Mouse (Mus musculus): ENCODE measurements around the gene Ccdc137. TPM values are rescaled to one million over a fixed set of nuclear protein-coding genes. Genes with fewer than 3 reads are reported as not detected.
A peak's percentile ranks its signal among the peaks of the same experiment; 100 is the strongest.

The Ccdc137 gene
- polyA plus RNA-seq, 1 experiment from 2014 or later = 11.7 TPM

- H3K4me3 ChIP-seq (ENCODE audit: low read depth, low read length) = no peak overlapping the region
- WGBS (ENCODE audit: insufficient replicate concordance) = 70% methylated on average over 9 of the region's 9 CpGs
- 0 out of 2 replicates have a peak, but pooled peaks cover 4% of the 10 kb centered on the region for H3K4me1 ChIP-seq (ENCODE audit: insufficient read depth)
- peaks cover 84% of the 10 kb centered on the region for H3K36me3 ChIP-seq (replicated peaks; ENCODE audit: insufficient read depth, low read length)
- peak overlapping the region; percentile 62; the same call in 1 of the 2 replicates for H3K27ac ChIP-seq (ENCODE audit: low read depth)
- H3K9ac ChIP-seq (replicated peaks) = no peak overlapping the region
- TF ChIP-seq CTCF (IDR thresholded peaks at IDR 0.05; ENCODE audit: low read depth) (peak; percentile 80), EP300 (IDR thresholded peaks at IDR 0.05; ENCODE audit: low read depth) (no peak)
- peak; percentile 72 for DNase-seq
- peak; percentile 68 for ATAC-seq
- H3K27me3 ChIP-seq (ENCODE audit: insufficient read depth, low read length) = no peaks in the 10 kb centered on the region
- no peak overlapping the region for H3K4me2 ChIP-seq (ENCODE audit: low read depth, low read length)
- no peaks in the 10 kb centered on the region for H3K9me3 ChIP-seq (ENCODE audit: low read length)
These were observed 34.2 kb upstream of the Ccdc137 start for GRCm38 (mm10) chr11:120423569-120424295.

GRCm38 (mm10) chr11:120426727-120427126 lies 31.2 kb upstream of the Ccdc137 start:
- no peak overlapping the region for H3K27ac ChIP-seq (ENCODE audit: low read depth)
- H3K9ac ChIP-seq (replicated peaks) = no peak overlapping the region
- DNase-seq (no peak), ATAC-seq (no peak)
- H3K4me3 ChIP-seq (ENCODE audit: low read depth, low read length) = no peak overlapping the region
- H3K9me3 ChIP-seq (ENCODE audit: low read length) = no peaks in the 10 kb centered on the region
- no peak overlapping the region for H3K4me2 ChIP-seq (ENCODE audit: low read depth, low read length)
- H3K4me1 ChIP-seq (ENCODE audit: insufficient read depth) = 0 out of 2 replicates have a peak, but pooled peaks cover 4% of the 10 kb centered on the region
- no peaks in the 10 kb centered on the region for H3K27me3 ChIP-seq (ENCODE audit: insufficient read depth, low read length)
- H3K36me3 ChIP-seq (replicated peaks; ENCODE audit: insufficient read depth, low read length) = peaks cover 75% of the 10 kb centered on the region
- WGBS (ENCODE audit: insufficient replicate concordance) = 87% methylated on average over 3 of the region's 3 CpGs
- no peak for TF ChIP-seq EP300 (IDR thresholded peaks at IDR 0.05; ENCODE audit: low read depth)
- TF ChIP-seq CTCF (IDR thresholded peaks at IDR 0.05; ENCODE audit: low read depth) = no peak

GRCm38 (mm10) chr11:120437152-120437856 lies 20.6 kb upstream of the Ccdc137 start, which contains the start of gene Nploc4:
Nploc4 (minus strand) TSS chr11:120437708.
- TF ChIP-seq CTCF (IDR thresholded peaks at IDR 0.05; ENCODE audit: low read depth) = peak; percentile 24; the same call in 1 of the 2 replicates
- TF ChIP-seq EP300 (IDR thresholded peaks at IDR 0.05; ENCODE audit: low read depth) = no peak
- Histone ChIP-seq H3K4me2 (ENCODE audit: low read depth, low read length) (peak within 1 kb of the TSS; percentile 78), H3K4me3 (ENCODE audit: low read depth, low read length) (peak within 1 kb of the TSS; percentile 87), H3K27ac (ENCODE audit: low read depth) (peak within 1 kb of the TSS; percentile 90), H3K4me1 (ENCODE audit: insufficient read depth) (0 out of 2 replicates have a peak, but pooled peaks cover 9% of the 10 kb centered on the region), H3K36me3 (replicated peaks; ENCODE audit: insufficient read depth, low read length) (peaks cover 26% of the 10 kb centered on the region), H3K9ac (replicated peaks) (peak within 1 kb of the TSS; percentile 91), H3K27me3 (ENCODE audit: insufficient read depth, low read length) (no peaks in the 10 kb centered on the region), H3K9me3 (ENCODE audit: low read length) (no peaks in the 10 kb centered on the region)
- DNase-seq (peak; percentile 92), ATAC-seq (peak; percentile 92)
- WGBS (ENCODE audit: insufficient replicate concordance) = 3% methylated on average over 59 of the region's 77 CpGs

GRCm38 (mm10) chr11:120437857-120438385 lies 20.0 kb upstream of the Ccdc137 start:
- H3K36me3 ChIP-seq (replicated peaks; ENCODE audit: insufficient read depth, low read length) = peaks cover 20% of the 10 kb centered on the region
- 26% methylated on average over 12 of the region's 12 CpGs for WGBS (ENCODE audit: insufficient replicate concordance)
- ATAC-seq = no peak
- H3K9me3 ChIP-seq (ENCODE audit: low read length) = no peaks in the 10 kb centered on the region
- H3K27ac ChIP-seq (ENCODE audit: low read depth) = peak overlapping the region; percentile 90
- H3K4me1 ChIP-seq (ENCODE audit: insufficient read depth) = 0 out of 2 replicates have a peak, but pooled peaks cover 9% of the 10 kb centered on the region
- H3K27me3 ChIP-seq (ENCODE audit: insufficient read depth, low read length) = no peaks in the 10 kb centered on the region
- H3K4me3 ChIP-seq (ENCODE audit: low read depth, low read length) = peak overlapping the region; percentile 87
- DNase-seq = no peak
- peak overlapping the region; percentile 78 for H3K4me2 ChIP-seq (ENCODE audit: low read depth, low read length)
- peak overlapping the region; percentile 91 for H3K9ac ChIP-seq (replicated peaks)
- no peak for TF ChIP-seq CTCF (IDR thresholded peaks at IDR 0.05; ENCODE audit: low read depth)
- TF ChIP-seq EP300 (IDR thresholded peaks at IDR 0.05; ENCODE audit: low read depth) = no peak

GRCm38 (mm10) chr11:120442344-120442743 lies 15.6 kb upstream of the Ccdc137 start, which contains the start of gene Tspan10:
Tspan10 (plus strand) TSS chr11:120442644.
- H3K4me2 ChIP-seq (ENCODE audit: low read depth, low read length) = no peak within 1 kb of the TSS
- no peaks in the 10 kb centered on the region for H3K36me3 ChIP-seq (replicated peaks; ENCODE audit: insufficient read depth, low read length)
- DNase-seq (no peak), ATAC-seq (no peak)
- H3K4me3 ChIP-seq (ENCODE audit: low read depth, low read length) = no peak within 1 kb of the TSS
- TF ChIP-seq EP300 (IDR thresholded peaks at IDR 0.05; ENCODE audit: low read depth) (no peak), CTCF (IDR thresholded peaks at IDR 0.05; ENCODE audit: low read depth) (no peak)
- H3K27me3 ChIP-seq (ENCODE audit: insufficient read depth, low read length) = no peaks in the 10 kb centered on the region
- H3K9me3 ChIP-seq (ENCODE audit: low read length) = no peaks in the 10 kb centered on the region
- WGBS (ENCODE audit: insufficient replicate concordance) = 90% methylated on average over 3 of the region's 3 CpGs
- H3K9ac ChIP-seq (replicated peaks) = no peak within 1 kb of the TSS
- no peak within 1 kb of the TSS for H3K27ac ChIP-seq (ENCODE audit: low read depth)
- H3K4me1 ChIP-seq (ENCODE audit: insufficient read depth) = no peaks in the 10 kb centered on the region

GRCm38 (mm10) chr11:120442765-120443280 lies 15.1 kb upstream of the Ccdc137 start:
- no peak overlapping the region for H3K9ac ChIP-seq (replicated peaks)
- H3K9me3 ChIP-seq (ENCODE audit: low read length) = no peaks in the 10 kb centered on the region
- no peak overlapping the region for H3K4me2 ChIP-seq (ENCODE audit: low read depth, low read length)
- H3K36me3 ChIP-seq (replicated peaks; ENCODE audit: insufficient read depth, low read length) = no peaks in the 10 kb centered on the region
- H3K27ac ChIP-seq (ENCODE audit: low read depth) = no peak overlapping the region
- DNase-seq (no peak), ATAC-seq (no peak)
- TF ChIP-seq CTCF (IDR thresholded peaks at IDR 0.05; ENCODE audit: low read depth) (peak; percentile 18; the same call in 1 of the 2 replicates), EP300 (IDR thresholded peaks at IDR 0.05; ENCODE audit: low read depth) (no peak)
- no peaks in the 10 kb centered on the region for H3K4me1 ChIP-seq (ENCODE audit: insufficient read depth)
- no peaks in the 10 kb centered on the region for H3K27me3 ChIP-seq (ENCODE audit: insufficient read depth, low read length)
- 82% methylated on average over 3 of the region's 3 CpGs for WGBS (ENCODE audit: insufficient replicate concordance)
- no peak overlapping the region for H3K4me3 ChIP-seq (ENCODE audit: low read depth, low read length)

Data from liver, postnatal 0 days (tissue).